Mouse (Mus musculus) adrenal gland, adult 8-10 months (tissue): Measurements from ENCODE around the gene Ppp2r2c. TPM values are rescaled to one million over a fixed set of nuclear protein-coding genes. Genes with fewer than 3 reads are reported as not detected.

Source experiments
- DNase-seq: peaks from one replicate; pipeline ENCODE4 v3.0.0; 2022
- total RNA-seq, 4 experiments: library from RNA; stranded (reverse); gene quantifications; 2 replicates each; pipeline ENCODE4 v1.2.4; 2022

The Ppp2r2c gene
- total RNA-seq, 4 experiments from 2014 or later, result 5.3 to 9.0 (median 7.2) TPM

GRCm38 (mm10) chr5:36870916-36871315, 2.6 kb downstream of the Ppp2r2c start:
- no peak for DNase-seq

- no peak for DNase-seq
These were observed 7.6 kb downstream of the Ppp2r2c start for GRCm38 (mm10) chr5:36875956-36876355.

GRCm38 (mm10) chr5:36876777-36877396, 8.6 kb downstream of the Ppp2r2c start:
- no peak for DNase-seq

GRCm38 (mm10) chr5:36877641-36878040, 9.3 kb downstream of the Ppp2r2c start:
- no peak for DNase-seq

- DNase-seq, result no peak
These were observed 10.5 kb downstream of the Ppp2r2c start for GRCm38 (mm10) chr5:36878801-36879200.

- no peak for DNase-seq
These were observed 12.3 kb downstream of the Ppp2r2c start for GRCm38 (mm10) chr5:36880622-36881021.

- DNase-seq, result no peak
These were observed 15.2 kb downstream of the Ppp2r2c start for GRCm38 (mm10) chr5:36883516-36883915.

GRCm38 (mm10) chr5:36885067-36885466, 16.8 kb downstream of the Ppp2r2c start:
- DNase-seq, result no peak

GRCm38 (mm10) chr5:36885595-36885994, 17.3 kb downstream of the Ppp2r2c start:
- no peak for DNase-seq

GRCm38 (mm10) chr5:36886298-36886697, 18.0 kb downstream of the Ppp2r2c start:
- no peak for DNase-seq

- DNase-seq, result no peak
These were observed 18.6 kb downstream of the Ppp2r2c start for GRCm38 (mm10) chr5:36886852-36887283.

- DNase-seq, result no peak
These were observed 19.1 kb downstream of the Ppp2r2c start for GRCm38 (mm10) chr5:36887299-36887988.

GRCm38 (mm10) chr5:36888501-36888900, 20.2 kb downstream of the Ppp2r2c start:
- DNase-seq, result no peak

- DNase-seq, result no peak
These were observed 20.6 kb downstream of the Ppp2r2c start for GRCm38 (mm10) chr5:36888911-36889310.

GRCm38 (mm10) chr5:36889380-36889886, 21.1 kb downstream of the Ppp2r2c start:
- no peak for DNase-seq

- no peak for DNase-seq
These were observed 22.5 kb downstream of the Ppp2r2c start for GRCm38 (mm10) chr5:36890794-36891193.

- DNase-seq, result no peak
These were observed 23.6 kb downstream of the Ppp2r2c start for GRCm38 (mm10) chr5:36891793-36892470.

GRCm38 (mm10) chr5:36893263-36893662, 24.9 kb downstream of the Ppp2r2c start:
- DNase-seq, result no peak

- DNase-seq, result no peak
These were observed 25.8 kb downstream of the Ppp2r2c start for GRCm38 (mm10) chr5:36894070-36894469.

GRCm38 (mm10) chr5:36894604-36895368, 26.5 kb downstream of the Ppp2r2c start:
- no peak for DNase-seq

- no peak for DNase-seq
These were observed 27.6 kb downstream of the Ppp2r2c start for GRCm38 (mm10) chr5:36895621-36896573.
